Mouse (Mus musculus) heart, embryonic 16.5 days (tissue): ENCODE results near the gene Eif3c. TPM values are rescaled to one million over a fixed set of nuclear protein-coding genes. Genes with fewer than 3 reads are reported as not detected.

ENCODE experiments used
- ATAC-seq: fragments of 200-750 bp; cut with Nextera tagmentation; replicated peaks from 2 replicates; pipeline ENCODE4 v1.8.0; 2017; ENCODE audit warnings: moderate number of reproducible peaks; ENCODE audit not compliant: insufficient read depth, low FRiP score; ENCODE audit errors: extremely low read depth
- H3K27ac ChIP-seq: fragments of 300-500 bp; sonication (generic); 2 replicates; pipeline ENCODE4 v1.5.1; 2014; ENCODE audit warnings: mild to moderate bottlenecking, low read length, control low read depth, moderate library complexity
- H3K27me3 ChIP-seq: fragments of 300-500 bp; sonication (generic); 2 replicates; pipeline ENCODE4 v1.6.1; 2014; ENCODE audit warnings: low read length, mixed read lengths; ENCODE audit not compliant: control insufficient read depth, insufficient read depth
- H3K36me3 ChIP-seq: fragments of 300-500 bp; sonication (generic); 2 replicates; pipeline ENCODE4 v1.6.1; 2014; ENCODE audit not compliant: control insufficient read depth, insufficient read depth
- H3K4me1 ChIP-seq: fragments of 300-500 bp; sonication (generic); 2 replicates; pipeline ENCODE4 v1.6.1; 2014; ENCODE audit warnings: low read length, mixed read lengths; ENCODE audit not compliant: control insufficient read depth, insufficient read depth
- H3K4me2 ChIP-seq: fragments of 300-500 bp; sonication (generic); 2 replicates; pipeline ENCODE4 v1.6.1; 2014; ENCODE audit warnings: low read depth, mild to moderate bottlenecking, control low read depth, low read length
- H3K4me3 ChIP-seq: fragments of 300-500 bp; sonication (generic); 2 replicates; pipeline ENCODE4 v1.5.1; 2014; ENCODE audit warnings: mild to moderate bottlenecking, control low read depth, low read length
- H3K9ac ChIP-seq: fragments of 300-500 bp; sonication (generic); 2 replicates; pipeline ENCODE4 v1.6.1; 2014; ENCODE audit warnings: low read length, control low read depth
- H3K9me3 ChIP-seq: fragments of 300-500 bp; sonication (generic); replicated peaks from 2 replicates; pipeline ENCODE4 v1.6.1; 2016; ENCODE audit warnings: low read length; ENCODE audit not compliant: control insufficient read depth
- WGBS: fragments of 180-500 bp; shearing (Covaris S2); extraction: QIAGEN DNeasy Blood & Tissue Kit; methylation state at CpG from one replicate; pipeline ENCODE4 v1.1.7; 2014; 5-methylcytosine and 5-hydroxymethylcytosine counted together
- polyA plus RNA-seq: library from polyadenylated mRNA; unstranded; fragments of >200 nt; fragmentation: Nextera tagmentation; extraction: Ambion mirVana; gene quantifications from 2 replicates; pipeline ENCODE4 v1.2.1, GENCODE M21; 2015

The Eif3c gene
- polyA plus RNA-seq, 1 experiment from 2014 or later, result 120 TPM

- no peaks in the 10 kb centered on the region for H3K36me3 ChIP-seq
- no peaks in the 10 kb centered on the region for H3K4me1 ChIP-seq
- no peak overlapping the region for H3K4me3 ChIP-seq
- 0 out of 2 replicates have a peak, but pooled peaks cover 2% of the 10 kb centered on the region for H3K27me3 ChIP-seq
- no peaks in the 10 kb centered on the region for H3K9me3 ChIP-seq
- H3K27ac ChIP-seq, result no peak overlapping the region
- ATAC-seq, result no peak
- H3K4me2 ChIP-seq, result no peak overlapping the region
- no peak overlapping the region for H3K9ac ChIP-seq
- WGBS, result 72% methylated on average over 5 of the region's 5 CpGs
Observed at GRCm38 (mm10) chr7:126595890-126596289, 29.7 kb upstream of the Eif3c start.

- 72% methylated on average over 11 of the region's 11 CpGs for WGBS
- Histone ChIP-seq H3K27me3 (0 out of 2 replicates have a peak, but pooled peaks cover 2% of the 10 kb centered on the region), H3K36me3 (no peaks in the 10 kb centered on the region), H3K27ac (no peak within 1 kb of the TSS), H3K9me3 (no peaks in the 10 kb centered on the region), H3K4me1 (no peaks in the 10 kb centered on the region), H3K4me3 (no peak within 1 kb of the TSS), H3K4me2 (no peak within 1 kb of the TSS), H3K9ac (no peak within 1 kb of the TSS)
- no peak for ATAC-seq
Observed at GRCm38 (mm10) chr7:126594862-126595561, 28.8 kb upstream of the Eif3c start, which contains the start of gene Il27. Il27 (minus strand) TSS chr7:126594941.

- no peak overlapping the region for H3K27ac ChIP-seq
- peak overlapping the region; percentile 30; the same call in 1 of the 2 replicates for H3K4me2 ChIP-seq
- ATAC-seq, result no peak
- peak overlapping the region; percentile 48; the same call in 1 of the 2 replicates for H3K9ac ChIP-seq
- H3K4me1 ChIP-seq, result no peaks in the 10 kb centered on the region
- 11% methylated on average over 16 of the region's 16 CpGs for WGBS
- H3K36me3 ChIP-seq, result no peaks in the 10 kb centered on the region
- H3K27me3 ChIP-seq, result peaks cover 6% of the 10 kb centered on the region; the same call in 1 of the 2 replicates
- H3K4me3 ChIP-seq, result no peak overlapping the region; the same call in 1 of the 2 replicates
- no peaks in the 10 kb centered on the region for H3K9me3 ChIP-seq
Observed at GRCm38 (mm10) chr7:126587779-126588178, 21.6 kb upstream of the Eif3c start.

GRCm38 (mm10) chr7:126586839-126587238 lies 20.6 kb upstream of the Eif3c start:
- Histone ChIP-seq H3K27me3 (peaks cover 3% of the 10 kb centered on the region; the same call in 1 of the 2 replicates), H3K4me1 (0 out of 2 replicates have a peak, but pooled peaks cover 2% of the 10 kb centered on the region), H3K36me3 (no peaks in the 10 kb centered on the region), H3K27ac (no peak overlapping the region), H3K4me3 (no peak overlapping the region), H3K4me2 (no peak overlapping the region), H3K9me3 (no peaks in the 10 kb centered on the region), H3K9ac (no peak overlapping the region)
- 42% methylated on average over 8 of the region's 8 CpGs for WGBS
- no peak for ATAC-seq

GRCm38 (mm10) chr7:126585717-126586116 lies 19.5 kb upstream of the Eif3c start, which contains the start of gene Cln3:
Cln3 (minus strand) TSS chr7:126585817.
- no peak for ATAC-seq
- H3K4me2 ChIP-seq, result no peak within 1 kb of the TSS
- no peak within 1 kb of the TSS for H3K27ac ChIP-seq
- H3K9me3 ChIP-seq, result no peaks in the 10 kb centered on the region
- 67% methylated on average over 6 of the region's 6 CpGs for WGBS
- H3K4me1 ChIP-seq, result 0 out of 2 replicates have a peak, but pooled peaks cover 3% of the 10 kb centered on the region
- H3K36me3 ChIP-seq, result no peaks in the 10 kb centered on the region
- peaks cover 3% of the 10 kb centered on the region; the same call in 1 of the 2 replicates for H3K27me3 ChIP-seq
- no peak within 1 kb of the TSS for H3K4me3 ChIP-seq
- no peak within 1 kb of the TSS for H3K9ac ChIP-seq

GRCm38 (mm10) chr7:126584506-126584977 lies 18.3 kb upstream of the Eif3c start, which contains the start of gene Apobr:
Apobr (plus strand) TSS chr7:126584942.
- no peak for ATAC-seq
- H3K27me3 ChIP-seq, result peaks cover 3% of the 10 kb centered on the region; the same call in 1 of the 2 replicates
- peak within 1 kb of the TSS; percentile 54 for H3K4me3 ChIP-seq
- H3K9me3 ChIP-seq, result no peaks in the 10 kb centered on the region
- no peak within 1 kb of the TSS for H3K9ac ChIP-seq
- H3K36me3 ChIP-seq, result no peaks in the 10 kb centered on the region
- no peak within 1 kb of the TSS; the same call in 1 of the 2 replicates for H3K27ac ChIP-seq
- peak within 1 kb of the TSS; percentile 93 for H3K4me2 ChIP-seq
- 0 out of 2 replicates have a peak, but pooled peaks cover 3% of the 10 kb centered on the region for H3K4me1 ChIP-seq
- 67% methylated on average over 8 of the region's 8 CpGs for WGBS

- peak overlapping the region; percentile 93 for H3K4me2 ChIP-seq
- no peak for ATAC-seq
- 54% methylated on average over 6 of the region's 6 CpGs for WGBS
- H3K4me1 ChIP-seq, result 0 out of 2 replicates have a peak, but pooled peaks cover 3% of the 10 kb centered on the region
- no peaks in the 10 kb centered on the region for H3K36me3 ChIP-seq
- no peaks in the 10 kb centered on the region for H3K9me3 ChIP-seq
- H3K27ac ChIP-seq, result peak overlapping the region; percentile 52
- H3K4me3 ChIP-seq, result peak overlapping the region; percentile 54
- H3K9ac ChIP-seq, result peak overlapping the region; percentile 77; the same call in 1 of the 2 replicates
- H3K27me3 ChIP-seq, result peaks cover 3% of the 10 kb centered on the region; the same call in 1 of the 2 replicates
Observed at GRCm38 (mm10) chr7:126583761-126584160, 17.6 kb upstream of the Eif3c start.

GRCm38 (mm10) chr7:126583251-126583709 lies 17.1 kb upstream of the Eif3c start:
- peak overlapping the region; percentile 52 for H3K27ac ChIP-seq
- under 1% methylated on average over 22 of the region's 22 CpGs for WGBS
- H3K9ac ChIP-seq, result peak overlapping the region; percentile 77
- peaks cover 3% of the 10 kb centered on the region; the same call in 1 of the 2 replicates for H3K27me3 ChIP-seq
- peak; percentile 80 for ATAC-seq
- H3K36me3 ChIP-seq, result 0 out of 2 replicates have a peak, but pooled peaks cover 2% of the 10 kb centered on the region
- H3K4me3 ChIP-seq, result peak overlapping the region; percentile 54
- peak overlapping the region; percentile 93 for H3K4me2 ChIP-seq
- H3K9me3 ChIP-seq, result no peaks in the 10 kb centered on the region
- 0 out of 2 replicates have a peak, but pooled peaks cover 3% of the 10 kb centered on the region for H3K4me1 ChIP-seq
